Mouse (Mus musculus): Measurements from ENCODE around the gene Hvcn1. TPM values are rescaled to one million over a fixed set of nuclear protein-coding genes. Genes with fewer than 3 reads are reported as not detected.

Gene Hvcn1
- polyA plus RNA-seq, 1 experiment from 2014 or later, result 1.8 TPM

DNA sequence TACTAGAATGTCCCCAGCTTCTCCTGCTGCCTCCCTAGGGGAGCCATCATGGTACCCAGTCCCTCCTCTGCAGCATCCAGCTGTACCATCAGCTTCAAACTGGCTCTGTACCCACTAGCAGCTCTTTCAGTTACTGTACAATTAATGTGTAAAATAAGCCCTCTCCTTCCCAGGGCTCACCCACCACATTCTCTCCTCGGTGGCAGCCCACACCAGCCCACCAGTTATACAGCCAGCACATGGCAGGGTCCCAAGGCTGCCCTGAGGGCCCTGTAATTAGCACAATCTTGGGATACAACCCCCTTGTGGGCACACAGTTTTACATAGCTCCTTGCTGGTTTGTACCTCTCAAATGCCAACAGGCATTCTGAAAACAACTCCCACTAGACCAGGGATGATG is 34.4 kb downstream of the Hvcn1 start:
- H3K9me3 ChIP-seq, result no peaks in the 10 kb centered on the region
- H3K9ac ChIP-seq, result no peak overlapping the region
- H3K27me3 ChIP-seq, result no peaks in the 10 kb centered on the region
- WGBS, result 69% methylated on average over 1 of the region's 1 CpGs
- no peak overlapping the region for H3K4me3 ChIP-seq
- no peak for ATAC-seq (ENCODE audit: low FRiP score)
- peaks cover 30% of the 10 kb centered on the region for H3K36me3 ChIP-seq
- no peak overlapping the region for H3K4me2 ChIP-seq
- H3K4me1 ChIP-seq (replicated peaks), result peaks cover 16% of the 10 kb centered on the region
- H3K27ac ChIP-seq, result no peak overlapping the region

- Histone ChIP-seq H3K4me1 (replicated peaks) (peaks cover 16% of the 10 kb centered on the region), H3K4me2 (no peak overlapping the region), H3K27me3 (no peaks in the 10 kb centered on the region), H3K36me3 (peaks cover 46% of the 10 kb centered on the region), H3K9me3 (no peaks in the 10 kb centered on the region), H3K4me3 (no peak overlapping the region), H3K9ac (no peak overlapping the region), H3K27ac (no peak overlapping the region)
- ATAC-seq (ENCODE audit: low FRiP score), result no peak
- 90% methylated on average over 6 of the region's 6 CpGs for WGBS
Observed at GRCm38 (mm10) chr5:122242521-122243123, 36.0 kb downstream of the Hvcn1 start.

DNA sequence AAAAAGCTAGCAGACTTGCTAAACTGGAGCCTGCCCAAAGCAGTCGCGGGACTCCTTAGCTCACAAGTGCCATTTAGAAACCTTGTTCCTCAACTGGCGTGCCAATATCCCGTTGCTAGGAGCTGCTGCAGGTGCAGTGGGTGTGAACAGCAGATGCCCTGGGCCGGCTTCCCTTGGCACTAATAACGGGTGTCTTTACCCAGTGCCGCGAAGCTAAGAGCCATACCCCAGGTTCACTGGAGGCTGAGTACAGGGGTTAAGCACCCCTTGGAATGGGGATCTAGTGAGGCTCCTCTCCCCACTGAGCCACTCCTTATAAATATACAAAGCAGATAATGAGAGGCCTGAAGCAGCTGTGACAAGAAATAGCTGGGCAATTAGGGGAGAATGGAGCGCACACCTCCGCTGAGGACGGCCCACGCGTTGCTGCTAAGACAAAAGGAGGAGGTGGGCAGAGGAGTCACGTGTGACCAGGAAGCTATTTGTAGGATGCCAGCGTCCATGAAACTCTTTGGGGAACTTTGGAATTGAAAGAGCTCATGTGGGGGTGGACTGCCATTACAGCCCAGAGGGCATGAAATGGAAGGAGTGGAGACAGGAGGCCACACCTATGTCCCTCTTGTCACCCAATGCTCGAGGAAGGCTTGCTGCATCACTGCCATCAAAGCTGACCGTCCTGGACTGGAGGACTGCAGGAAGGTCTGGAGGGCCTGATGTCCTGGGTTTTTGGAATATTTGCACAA is 37.3 kb downstream of the Hvcn1 start:
- Histone ChIP-seq H3K4me1 (replicated peaks) (peaks cover 16% of the 10 kb centered on the region), H3K4me3 (no peak overlapping the region), H3K27me3 (no peaks in the 10 kb centered on the region), H3K4me2 (no peak overlapping the region), H3K27ac (peak overlapping the region; percentile 62), H3K9me3 (no peaks in the 10 kb centered on the region), H3K9ac (no peak overlapping the region), H3K36me3 (peaks cover 60% of the 10 kb centered on the region)
- WGBS, result 72% methylated on average over 17 of the region's 17 CpGs
- ATAC-seq (ENCODE audit: low FRiP score), result no peak

DNA sequence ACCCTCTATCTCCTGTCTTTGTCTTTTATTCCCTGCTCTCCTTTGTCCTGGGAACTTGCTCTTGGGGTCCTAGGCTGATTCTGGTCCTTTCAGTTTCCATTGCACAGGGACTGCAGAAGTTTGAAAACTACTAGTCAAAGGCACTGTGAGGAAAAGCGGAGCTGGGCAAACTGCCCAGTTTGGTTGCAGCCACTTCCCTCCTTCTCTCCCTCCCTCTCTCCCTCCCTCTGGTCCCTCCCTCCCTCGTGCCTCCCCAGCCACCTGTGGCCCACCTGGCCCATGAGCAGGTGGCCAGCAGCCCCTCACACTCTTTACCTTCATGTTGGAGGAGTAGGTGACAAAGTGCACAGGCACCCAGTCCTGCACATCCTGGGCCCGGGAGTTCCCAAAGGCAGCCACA is 38.6 kb downstream of the Hvcn1 start:
- Histone ChIP-seq H3K36me3 (peaks cover 69% of the 10 kb centered on the region), H3K4me1 (replicated peaks) (peaks cover 16% of the 10 kb centered on the region), H3K27me3 (no peaks in the 10 kb centered on the region), H3K27ac (peak overlapping the region; percentile 48; the same call in 1 of the 2 replicates), H3K9ac (no peak overlapping the region; the same call in 1 of the 2 replicates), H3K4me3 (no peak overlapping the region), H3K4me2 (no peak overlapping the region), H3K9me3 (no peaks in the 10 kb centered on the region)
- no peak for ATAC-seq (ENCODE audit: low FRiP score)
- WGBS, result 68% methylated on average over 3 of the region's 3 CpGs

DNA sequence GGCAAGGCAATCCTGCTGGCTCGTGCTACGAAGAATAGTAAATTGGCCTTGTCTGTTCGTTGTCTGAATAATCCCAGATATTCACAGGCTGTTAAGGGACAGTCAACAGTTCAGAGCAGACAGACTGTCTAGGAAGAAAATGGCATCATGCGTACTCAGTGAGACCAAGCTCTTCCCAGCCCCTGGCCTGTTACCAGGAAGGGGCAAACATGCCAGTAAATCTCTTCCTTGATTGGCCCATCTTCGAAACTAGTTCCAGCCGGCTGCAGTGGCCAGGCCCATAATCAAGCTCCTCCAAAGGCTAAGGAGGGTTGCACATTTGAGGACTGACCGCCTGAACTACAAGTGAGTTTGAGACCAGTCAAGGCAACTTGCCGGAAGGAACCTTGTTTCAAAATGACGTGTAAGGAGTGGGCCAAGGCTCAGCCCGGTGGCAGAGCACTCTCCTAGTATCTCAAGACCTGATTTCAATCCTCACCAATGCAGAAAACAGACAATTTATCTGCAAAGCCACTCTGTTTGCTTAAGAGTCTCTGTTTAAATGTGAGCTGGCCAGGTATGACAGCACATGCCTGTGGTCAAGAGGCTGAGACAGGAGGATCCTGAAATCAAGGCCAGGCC is 40.1 kb downstream of the Hvcn1 start:
- peaks cover 70% of the 10 kb centered on the region for H3K36me3 ChIP-seq
- WGBS, result 91% methylated on average over 10 of the region's 10 CpGs

GRCm38 (mm10) chr5:122247529-122247928 is 40.9 kb downstream of the Hvcn1 start:
- H3K27me3 ChIP-seq, result no peaks in the 10 kb centered on the region
- H3K9ac ChIP-seq, result no peak overlapping the region
- H3K27ac ChIP-seq, result no peak overlapping the region
- H3K9me3 ChIP-seq, result no peaks in the 10 kb centered on the region
- 90% methylated on average over 11 of the region's 11 CpGs for WGBS
- peaks cover 67% of the 10 kb centered on the region for H3K36me3 ChIP-seq
- H3K4me2 ChIP-seq, result no peak overlapping the region
- no peak for ATAC-seq (ENCODE audit: low FRiP score)
- peaks cover 20% of the 10 kb centered on the region for H3K4me1 ChIP-seq (replicated peaks)
- no peak overlapping the region for H3K4me3 ChIP-seq

More for the DNA sequence above, 40.1 kb downstream of the Hvcn1 start:
- Histone ChIP-seq H3K4me3 (no peak overlapping the region), H3K4me1 (replicated peaks) (peaks cover 16% of the 10 kb centered on the region), H3K9me3 (no peaks in the 10 kb centered on the region), H3K27me3 (no peaks in the 10 kb centered on the region), H3K9ac (no peak overlapping the region), H3K4me2 (no peak overlapping the region), H3K27ac (no peak overlapping the region)
- ATAC-seq (ENCODE audit: low FRiP score), result no peak

DNA sequence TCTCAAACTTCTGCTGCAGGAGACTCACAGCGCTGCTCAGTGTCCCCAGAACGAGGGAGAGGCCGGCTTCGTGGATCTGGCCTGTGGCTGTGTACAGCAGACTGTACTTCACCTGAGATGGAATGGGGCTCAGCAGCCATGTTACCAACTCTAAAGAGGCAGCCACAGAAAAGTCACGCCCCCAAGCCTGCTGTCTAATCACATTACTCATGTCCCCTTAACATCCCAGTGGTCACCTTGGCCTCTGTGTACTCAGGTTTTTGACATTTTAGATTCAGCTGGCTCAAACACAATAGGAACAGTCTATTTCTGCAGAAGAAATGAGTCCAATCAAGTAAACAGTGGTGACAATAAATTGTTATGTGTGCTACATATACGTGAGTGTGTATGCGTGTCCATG is 41.3 kb downstream of the Hvcn1 start:
- H3K27ac ChIP-seq, result no peak overlapping the region
- H3K4me3 ChIP-seq, result no peak overlapping the region
- H3K9ac ChIP-seq, result no peak overlapping the region
- ATAC-seq (ENCODE audit: low FRiP score), result no peak
- H3K4me1 ChIP-seq (replicated peaks), result peaks cover 20% of the 10 kb centered on the region
- H3K9me3 ChIP-seq, result no peaks in the 10 kb centered on the region
- H3K4me2 ChIP-seq, result no peak overlapping the region
- peaks cover 71% of the 10 kb centered on the region for H3K36me3 ChIP-seq
- 94% methylated on average over 7 of the region's 7 CpGs for WGBS
- H3K27me3 ChIP-seq, result no peaks in the 10 kb centered on the region

- Histone ChIP-seq H3K27me3 (no peaks in the 10 kb centered on the region), H3K4me3 (no peak overlapping the region), H3K4me2 (no peak overlapping the region), H3K27ac (no peak overlapping the region), H3K4me1 (replicated peaks) (peaks cover 12% of the 10 kb centered on the region), H3K36me3 (peaks cover 84% of the 10 kb centered on the region), H3K9me3 (no peaks in the 10 kb centered on the region), H3K9ac (0 out of 2 replicates have a peak overlapping the region, but pooled peaks have one; percentile 24)
- 90% methylated on average over 4 of the region's 4 CpGs for WGBS
- no peak for ATAC-seq (ENCODE audit: low FRiP score)
Observed at GRCm38 (mm10) chr5:122249281-122249680, 42.7 kb downstream of the Hvcn1 start.

DNA sequence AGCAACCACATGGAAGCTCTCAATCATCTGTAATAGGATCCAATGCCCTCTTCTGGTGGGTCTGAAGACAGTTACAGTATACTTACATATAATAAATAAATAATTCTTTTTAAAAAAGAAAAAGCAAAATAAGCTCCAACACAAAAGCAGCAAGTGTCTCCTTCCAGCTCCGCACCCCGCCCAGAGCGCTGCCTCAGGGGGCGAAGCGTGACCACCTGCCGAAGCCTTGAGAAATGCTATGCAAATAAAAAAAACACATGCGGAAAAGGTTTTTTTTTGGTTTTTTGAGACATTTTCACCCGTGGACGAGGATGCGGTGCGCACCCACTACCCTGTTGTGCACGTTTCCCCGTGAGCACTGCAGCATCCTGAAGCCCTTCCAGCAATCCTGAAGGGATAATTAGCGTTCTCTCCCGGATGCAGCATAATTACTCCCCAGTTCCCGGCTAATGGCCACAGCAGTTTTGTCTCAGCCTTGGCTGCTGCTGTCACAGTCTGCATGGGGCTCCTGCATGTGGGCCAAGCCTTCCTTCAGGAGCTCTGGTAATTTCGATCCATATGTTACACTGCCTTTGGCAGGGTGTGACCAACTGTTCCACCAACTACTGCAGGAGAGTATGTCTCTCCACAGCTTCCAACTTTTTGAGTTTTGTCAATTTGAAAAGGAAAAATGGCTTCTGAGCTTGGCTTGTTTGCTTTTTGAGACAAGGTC is 45.4 kb downstream of the Hvcn1 start:
- Histone ChIP-seq H3K27ac (no peak overlapping the region), H3K4me3 (no peak overlapping the region), H3K4me1 (replicated peaks) (0 out of 2 replicates have a peak, but pooled peaks cover 3% of the 10 kb centered on the region), H3K4me2 (no peak overlapping the region), H3K9ac (no peak overlapping the region), H3K27me3 (no peaks in the 10 kb centered on the region), H3K9me3 (no peaks in the 10 kb centered on the region), H3K36me3 (peaks cover 94% of the 10 kb centered on the region)
- 86% methylated on average over 17 of the region's 17 CpGs for WGBS
- ATAC-seq (ENCODE audit: low FRiP score), result no peak

DNA sequence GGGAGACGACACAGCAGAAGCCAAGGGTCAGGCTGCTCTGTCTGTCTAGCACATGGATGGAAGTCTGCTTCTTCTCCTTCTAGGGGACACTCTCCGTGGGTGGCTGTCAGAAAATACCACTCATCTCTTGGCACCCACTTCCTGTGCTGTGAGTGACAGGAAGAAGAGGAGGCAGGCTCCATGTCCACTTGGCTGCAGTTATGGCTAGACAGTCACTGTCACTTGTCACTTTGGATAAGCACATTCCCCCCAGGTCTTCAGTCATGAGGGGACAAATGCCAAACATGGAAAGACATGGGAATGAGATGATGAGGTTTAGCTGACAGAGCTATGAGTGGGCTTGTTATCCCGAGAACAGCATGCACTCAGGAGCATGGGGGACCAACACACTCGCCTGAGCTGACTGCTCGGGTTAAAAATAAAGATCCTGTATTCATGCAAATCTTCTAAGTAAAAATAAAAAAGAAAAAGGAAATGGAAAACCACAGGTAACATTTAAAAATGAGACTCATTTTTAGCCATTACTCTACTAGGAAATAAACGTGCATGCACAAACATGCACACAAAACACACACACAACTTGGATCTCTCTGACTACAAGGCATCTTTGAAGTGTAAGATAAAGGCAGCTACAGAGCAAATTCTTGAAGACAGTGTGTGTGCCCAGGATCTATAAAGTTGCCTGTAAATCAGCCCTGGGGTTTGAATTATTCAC is 51.6 kb downstream of the Hvcn1 start:
- Histone ChIP-seq H3K27ac (no peak overlapping the region), H3K4me3 (no peak overlapping the region), H3K4me2 (no peak overlapping the region), H3K27me3 (no peaks in the 10 kb centered on the region), H3K36me3 (peaks cover 66% of the 10 kb centered on the region), H3K9me3 (no peaks in the 10 kb centered on the region), H3K4me1 (replicated peaks) (peaks cover 32% of the 10 kb centered on the region), H3K9ac (no peak overlapping the region)
- ATAC-seq (ENCODE audit: low FRiP score), result no peak
- WGBS, result 82% methylated on average over 6 of the region's 6 CpGs

DNA sequence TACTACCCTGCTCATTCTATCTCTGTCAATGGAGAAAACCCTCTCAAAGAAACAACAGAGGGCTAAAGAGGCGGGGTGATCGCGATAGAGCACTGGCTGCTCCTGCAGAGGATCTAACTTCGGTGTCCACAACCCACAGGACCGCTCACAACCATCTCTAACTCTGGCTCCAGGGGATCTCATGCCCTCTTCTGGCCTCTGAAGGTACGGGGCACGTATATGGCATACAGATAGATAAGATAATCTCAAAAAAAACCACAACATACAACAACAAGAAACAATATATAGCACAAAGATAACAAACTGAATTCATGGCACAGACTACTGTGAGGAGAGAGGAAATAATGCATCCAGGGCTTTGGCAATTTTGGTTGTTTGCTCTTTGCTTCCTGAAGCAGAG is 55.5 kb downstream of the Hvcn1 start:
- no peak for ATAC-seq (ENCODE audit: low FRiP score)
- H3K9ac ChIP-seq, result no peak overlapping the region; the same call in 1 of the 2 replicates
- peaks cover 27% of the 10 kb centered on the region for H3K36me3 ChIP-seq
- no peaks in the 10 kb centered on the region for H3K9me3 ChIP-seq
- no peak overlapping the region for H3K4me2 ChIP-seq
- no peak overlapping the region for H3K4me3 ChIP-seq
- H3K4me1 ChIP-seq (replicated peaks), result peaks cover 38% of the 10 kb centered on the region
- no peak overlapping the region for H3K27ac ChIP-seq
- 56% methylated on average over 7 of the region's 7 CpGs for WGBS
- no peaks in the 10 kb centered on the region for H3K27me3 ChIP-seq

Measured in hindbrain, embryonic 13.5 days (tissue).